Mouse (Mus musculus): ENCODE measurements around the gene Lamtor2.

- no peak for TF ChIP-seq CTCF (IDR thresholded peaks at IDR 0.05; ENCODE audit: low read depth, low read length)
- TF ChIP-seq POLR2A (IDR thresholded peaks at IDR 0.05; ENCODE audit: borderline replicate concordance, low read depth, low read length): no peak
These were observed 26.7 kb upstream of the Lamtor2 start for GRCm38 (mm10) chr3:88579454-88580117.

Measured in bone marrow macrophage, adult 2 months (primary cell).